Mouse (Mus musculus) retina, adult 2 months (tissue): ENCODE data around the gene Adcyap1r1.

Experiments used
- DNase-seq: peaks from one replicate; pipeline ENCODE4 v3.0.0-alpha.2; 2012; ENCODE audit warnings: low read depth, low spot score

Gene Adcyap1r1

DNA sequence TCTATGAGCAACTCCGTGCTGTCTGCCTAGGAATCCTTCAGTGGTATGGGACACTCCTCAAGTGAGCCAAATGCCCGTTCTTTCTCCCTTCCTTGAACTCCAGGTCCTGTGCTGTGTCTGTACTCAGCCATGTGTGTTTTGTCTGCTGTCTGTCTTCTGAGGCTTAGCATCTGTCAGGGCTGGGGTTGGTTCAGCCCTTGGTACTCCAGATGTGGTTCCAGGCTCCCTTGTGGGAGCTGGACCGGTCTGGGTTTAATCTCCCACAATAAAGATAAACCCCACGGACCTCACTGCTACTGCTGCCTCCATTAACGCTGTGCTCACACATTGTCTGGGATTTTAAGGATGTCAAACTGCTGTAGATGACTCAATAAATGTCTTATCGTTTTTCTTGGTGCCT lies 49.3 kb downstream of the Adcyap1r1 start:
- DNase-seq = no peak

DNA sequence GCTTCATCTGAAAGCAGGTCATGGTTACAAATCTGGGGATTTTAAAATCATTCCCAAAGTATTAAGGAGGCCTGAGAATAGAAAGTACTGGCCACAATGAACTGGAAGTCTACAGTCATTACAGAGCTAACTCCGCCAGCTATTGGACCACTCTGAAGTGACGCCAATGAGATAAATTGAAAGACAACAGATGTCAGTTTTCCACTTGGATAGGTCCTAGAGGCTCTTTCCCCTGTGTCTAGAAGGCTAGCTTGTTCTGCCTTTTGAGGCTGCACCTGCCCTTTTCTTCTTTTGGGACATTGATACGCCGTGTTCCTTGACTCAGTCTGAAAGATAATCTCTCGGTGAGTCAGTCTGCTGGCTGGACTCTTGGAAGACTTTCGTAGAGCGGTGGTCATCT lies 50.5 kb downstream of the Adcyap1r1 start:
- DNase-seq = no peak

DNA sequence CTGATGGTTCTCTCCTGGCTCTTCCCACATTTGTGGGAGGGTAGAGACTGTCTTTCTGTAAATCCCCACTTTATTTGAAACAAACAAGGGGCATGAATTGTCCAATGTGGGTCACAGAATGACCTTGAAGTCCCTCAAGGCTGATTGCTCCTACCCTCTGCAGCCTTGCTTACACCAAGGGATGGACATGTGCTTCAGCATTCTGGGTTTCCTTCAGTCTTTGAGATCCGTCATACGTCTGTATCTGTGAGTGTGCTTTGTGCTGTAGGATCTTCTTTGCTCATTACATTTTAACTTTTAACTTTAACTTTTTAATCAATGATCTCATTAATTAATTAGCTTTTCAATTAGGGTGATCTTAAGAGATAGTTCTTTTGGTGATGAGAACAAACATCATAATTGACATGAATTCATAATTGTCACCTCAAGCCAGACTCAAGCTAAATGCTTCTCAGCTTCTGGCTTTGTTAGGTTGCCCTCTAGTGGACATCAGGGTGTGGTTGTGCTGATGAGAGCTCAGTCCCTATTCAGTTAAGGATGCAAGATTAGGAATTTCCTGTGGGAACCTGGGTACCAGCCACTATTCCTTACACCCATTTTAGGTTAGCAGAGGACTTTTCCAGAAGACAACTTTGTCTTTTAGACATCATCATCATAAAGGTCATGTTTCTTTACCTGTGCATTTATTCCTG lies 53.2 kb downstream of the Adcyap1r1 start:
- peak; percentile 28 for DNase-seq

DNA sequence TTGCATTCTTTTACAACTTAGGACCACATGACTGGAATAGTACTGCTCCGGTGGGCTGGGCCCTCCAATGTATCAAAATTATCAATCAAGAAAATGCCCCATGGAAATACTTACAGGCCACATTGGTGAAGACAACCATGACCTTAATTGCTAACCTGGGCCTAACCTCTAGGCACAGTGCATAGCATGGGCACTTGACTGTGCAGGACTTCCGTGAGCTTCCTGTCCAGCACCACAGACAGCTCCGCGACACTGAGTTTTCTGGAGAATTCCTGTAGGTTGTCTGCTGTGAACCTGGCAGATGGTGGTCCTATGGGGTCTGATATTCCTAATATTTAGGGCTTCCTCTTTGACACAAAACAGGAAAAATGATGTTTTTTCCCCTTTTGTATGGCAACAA lies 54.7 kb downstream of the Adcyap1r1 start:
- DNase-seq = no peak

DNA sequence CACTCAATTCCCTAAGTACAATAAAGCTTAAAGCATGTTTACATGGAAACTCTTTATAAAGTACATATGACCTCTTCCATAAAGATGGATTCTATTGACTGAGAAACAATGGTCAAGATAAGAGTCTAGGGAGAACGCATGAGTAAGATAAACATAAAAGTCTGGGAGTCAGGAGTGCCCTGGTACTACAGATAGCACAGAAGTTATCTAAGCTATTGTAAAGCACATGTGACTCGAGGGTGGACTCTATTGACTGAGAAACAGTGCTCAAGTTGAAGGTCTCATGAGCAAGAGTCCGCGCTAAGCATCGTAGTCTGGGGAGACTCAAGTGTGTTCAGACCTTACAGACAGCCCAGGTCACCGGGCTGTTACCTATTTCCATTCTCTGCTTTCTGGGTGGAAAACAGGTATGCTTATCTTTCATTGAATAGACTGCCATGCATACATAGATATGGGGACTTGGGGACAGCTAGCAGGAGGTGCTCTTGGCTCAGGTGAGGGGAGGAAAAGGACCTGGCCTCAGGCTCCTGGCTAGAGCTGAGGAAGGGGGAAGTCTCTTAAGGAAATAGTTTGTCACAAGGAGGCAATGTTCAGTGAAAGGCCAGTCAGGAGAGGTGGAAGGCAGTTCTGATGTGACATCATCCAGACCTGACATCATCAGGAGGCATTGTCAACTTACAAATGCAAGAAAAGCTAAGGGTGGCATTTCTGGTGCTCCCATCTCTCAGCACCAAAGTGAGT lies 57.5 kb downstream of the Adcyap1r1 start:
- no peak for DNase-seq

DNA sequence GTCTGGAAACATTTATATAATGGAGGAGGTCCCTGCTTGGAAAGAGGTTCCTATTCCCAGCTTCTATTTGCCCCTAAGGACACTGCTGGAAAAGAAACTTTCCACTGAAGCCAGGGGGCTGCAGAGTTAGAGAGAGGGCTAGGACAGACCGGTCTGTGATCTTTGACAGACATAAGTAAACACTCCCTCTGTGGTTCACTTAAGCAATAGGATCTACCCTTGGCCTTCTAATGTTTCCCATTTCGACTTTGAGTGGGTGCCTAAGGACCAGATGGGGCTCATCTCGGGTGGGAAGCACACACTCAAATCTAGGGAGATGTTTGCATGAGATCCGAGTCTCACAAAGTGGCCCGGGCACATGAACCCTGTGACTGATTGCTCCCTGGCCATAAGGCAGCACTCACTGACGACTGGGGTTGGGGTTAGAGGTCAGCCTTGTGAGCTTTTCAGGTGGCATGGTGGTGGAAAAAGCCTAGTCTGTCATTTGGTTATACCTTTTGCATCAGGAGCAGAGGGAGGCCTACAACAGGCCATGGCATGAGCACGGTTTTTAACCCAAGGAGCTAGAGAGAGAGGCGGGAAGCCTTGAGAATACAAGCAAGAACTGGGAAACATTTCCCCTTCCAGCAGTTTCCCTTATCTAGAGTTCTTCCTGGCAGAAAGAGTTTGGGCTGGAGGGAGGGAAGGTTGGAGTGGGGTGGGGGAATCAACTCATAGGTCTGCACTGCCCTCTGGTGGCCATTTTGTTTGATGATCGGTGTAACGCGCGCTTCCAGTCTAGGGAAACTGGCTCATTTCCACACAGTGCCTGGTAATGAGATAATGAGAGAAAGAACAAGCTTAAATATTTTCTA lies 59.7 kb downstream of the Adcyap1r1 start:
- peak; percentile 56 for DNase-seq

DNA sequence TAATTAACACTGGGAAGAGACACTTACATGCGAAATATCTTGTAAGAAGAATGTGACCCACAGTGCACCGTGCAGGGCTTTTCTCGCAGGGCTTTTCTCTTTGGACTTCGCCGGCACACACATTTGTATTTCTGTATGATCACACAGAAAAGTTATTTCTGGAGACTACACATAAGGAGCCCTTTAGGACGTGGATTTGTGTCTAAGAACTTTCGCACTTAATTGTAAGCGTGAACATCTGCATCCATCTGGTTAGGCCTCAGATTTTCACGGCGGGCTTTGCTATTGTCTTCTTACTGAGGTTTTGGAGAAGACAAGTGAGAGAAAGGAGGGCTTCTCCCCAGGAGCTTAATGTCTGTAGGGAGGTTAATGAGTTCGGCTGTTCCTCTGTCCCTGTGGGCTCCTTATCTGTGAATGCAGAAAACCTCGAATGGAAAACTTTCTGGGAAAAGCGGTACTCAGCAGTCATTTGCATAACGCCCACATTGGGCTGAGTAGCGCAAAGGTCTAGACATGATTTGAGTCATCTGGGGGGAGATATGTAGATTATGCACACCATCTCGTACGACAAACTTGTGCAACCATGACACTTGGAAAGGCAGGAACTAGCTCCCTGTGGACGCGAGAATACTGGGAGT lies 60.4 kb downstream of the Adcyap1r1 start:
- no peak for DNase-seq

DNA sequence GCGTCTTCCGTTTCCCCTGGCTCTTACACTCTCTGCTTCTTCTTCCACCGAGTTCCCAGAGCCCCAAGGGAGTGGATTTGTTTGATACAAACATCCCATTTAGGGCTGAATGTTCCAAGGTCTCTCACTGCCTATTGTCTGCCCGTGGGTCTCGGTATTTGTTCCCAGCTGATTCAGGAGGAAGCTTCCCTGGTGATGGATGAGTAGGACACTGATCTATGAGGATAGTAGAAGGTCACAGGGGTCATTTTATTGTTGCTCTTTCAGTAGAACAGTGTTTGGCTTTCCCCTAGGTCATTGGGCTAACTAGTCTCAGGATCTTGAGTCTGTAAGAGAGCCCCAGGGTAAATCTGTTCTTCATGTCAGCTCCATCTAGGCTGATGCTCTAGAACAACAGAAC lies 61.7 kb downstream of the Adcyap1r1 start:
- DNase-seq = no peak

DNA sequence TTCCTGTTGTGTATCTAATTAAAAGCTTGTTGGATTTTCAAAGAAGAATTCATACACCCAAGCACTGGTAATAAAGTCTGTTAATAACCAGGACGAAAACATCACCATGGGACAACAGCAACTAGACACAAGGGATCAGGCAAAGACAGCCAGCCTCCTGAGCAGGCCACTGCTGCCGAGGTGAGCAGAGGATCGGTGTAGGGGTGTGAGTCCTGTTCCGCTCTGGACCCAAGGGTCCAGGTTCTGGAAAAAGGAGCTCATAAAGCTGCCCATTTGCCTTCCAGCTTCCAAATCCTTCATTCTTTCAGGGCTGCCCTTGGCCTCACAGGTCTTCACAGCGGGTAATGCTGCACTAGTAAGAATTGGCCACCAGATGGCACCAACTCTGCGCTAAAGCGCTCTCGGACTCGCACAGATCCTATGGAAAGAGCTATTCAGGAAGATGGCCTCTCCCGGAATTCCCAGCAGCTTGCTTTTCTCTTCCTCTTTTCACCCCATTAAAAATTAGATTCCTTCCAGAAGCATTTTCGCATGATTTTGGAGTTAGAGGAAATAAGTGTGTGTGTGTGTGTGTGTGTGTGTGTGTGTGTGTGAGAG lies 67.9 kb downstream of the Adcyap1r1 start:
- peak; percentile 58 for DNase-seq

DNA sequence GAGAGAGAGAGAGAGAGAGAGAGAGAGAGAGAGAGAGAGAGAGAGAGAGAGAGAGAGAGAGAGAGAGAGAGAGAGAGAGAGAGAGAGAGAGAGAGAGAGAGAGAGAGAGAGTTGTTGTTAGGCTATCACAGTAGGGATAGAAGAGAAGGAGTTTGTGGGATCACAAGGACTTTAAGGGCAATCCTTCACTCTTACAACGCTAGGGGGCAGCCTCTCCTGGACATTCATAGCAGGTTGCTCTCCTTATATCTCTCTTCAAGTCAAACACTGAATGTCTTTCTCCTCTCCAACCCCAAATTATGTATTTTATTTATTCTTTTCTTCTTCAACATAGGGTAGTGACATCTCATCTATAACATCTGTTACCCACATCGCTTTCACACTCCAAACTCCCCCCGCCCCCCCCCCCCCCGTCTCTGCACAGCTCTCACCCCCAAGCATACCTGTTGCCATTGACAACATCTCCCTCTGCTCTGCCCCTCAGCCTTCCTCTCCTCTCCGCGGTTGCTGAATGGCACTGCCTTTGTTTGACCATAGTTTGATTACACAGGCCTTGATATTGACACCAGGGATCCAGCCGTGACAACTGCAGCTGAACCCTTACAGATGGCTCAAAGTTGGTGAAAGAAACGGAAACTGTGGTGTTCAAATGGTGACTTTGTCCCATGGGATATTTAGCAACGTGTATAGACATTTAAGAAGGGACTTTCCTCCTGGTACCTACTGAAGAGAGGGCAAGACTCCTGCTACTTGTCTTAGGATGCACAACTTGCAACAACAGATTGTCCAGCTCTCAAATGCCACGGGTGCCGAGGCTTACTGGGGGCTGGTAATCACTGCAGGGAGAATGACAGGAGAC lies 68.7 kb downstream of the Adcyap1r1 start:
- peak; percentile 28 for DNase-seq

DNA sequence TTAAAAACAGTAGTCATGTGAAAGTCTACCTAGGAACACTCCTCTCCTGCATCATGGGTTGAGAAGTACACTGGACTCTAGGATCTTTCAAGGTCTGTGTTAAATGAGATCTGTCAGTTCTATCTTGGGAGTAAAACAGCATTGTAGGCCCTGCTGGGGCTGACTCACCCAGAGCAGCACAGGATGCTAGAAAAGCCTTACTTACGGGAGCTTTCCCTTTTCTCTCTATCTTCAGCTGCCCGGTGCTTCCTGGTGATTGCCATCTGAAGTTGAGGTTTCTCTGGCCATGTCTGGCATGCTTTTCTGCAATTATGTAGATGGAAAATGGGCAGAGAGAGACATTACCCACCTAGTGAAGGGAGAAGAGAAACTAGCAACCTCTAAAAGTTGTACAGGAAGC lies 84.7 kb downstream of the Adcyap1r1 start:
- no peak for DNase-seq

DNA sequence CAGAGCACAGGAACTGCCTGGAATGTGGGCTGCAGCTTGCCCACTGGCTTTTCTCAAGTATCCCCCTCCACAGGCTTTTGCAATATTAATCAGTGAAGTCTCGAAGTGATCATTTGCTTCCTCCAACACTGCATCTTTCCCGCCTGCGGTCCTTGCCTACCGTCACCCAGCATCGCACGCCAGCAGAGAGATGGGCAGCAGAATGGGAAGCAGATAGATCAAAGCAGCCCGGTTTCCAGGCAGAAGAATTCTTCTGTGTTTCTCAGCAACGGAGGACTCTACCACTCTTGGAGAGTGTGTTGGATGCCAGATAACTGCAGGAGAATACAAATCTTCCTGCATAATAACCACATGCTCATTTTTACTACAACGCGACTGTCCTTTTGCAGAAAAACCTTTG lies 87.4 kb downstream of the Adcyap1r1 start:
- no peak for DNase-seq

DNA sequence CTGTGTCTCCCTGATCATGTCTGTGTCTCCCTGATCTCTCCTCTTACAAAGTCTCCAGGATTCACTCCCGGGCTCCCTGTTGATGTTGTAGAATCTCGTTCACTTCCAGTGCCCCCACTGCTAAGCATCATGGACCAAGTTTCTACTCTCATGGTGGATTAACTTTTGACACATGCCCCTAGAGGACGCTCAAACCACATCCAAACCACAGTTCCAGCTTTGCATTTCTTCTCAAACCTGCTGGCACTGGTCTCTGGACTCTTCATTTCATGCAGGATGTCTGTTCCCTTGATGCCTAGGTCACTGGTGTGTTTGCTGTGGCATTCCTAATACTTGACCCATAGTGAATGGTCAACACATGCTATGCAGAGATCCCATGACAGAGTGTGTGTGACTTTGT lies 90.6 kb downstream of the Adcyap1r1 start:
- no peak for DNase-seq

DNA sequence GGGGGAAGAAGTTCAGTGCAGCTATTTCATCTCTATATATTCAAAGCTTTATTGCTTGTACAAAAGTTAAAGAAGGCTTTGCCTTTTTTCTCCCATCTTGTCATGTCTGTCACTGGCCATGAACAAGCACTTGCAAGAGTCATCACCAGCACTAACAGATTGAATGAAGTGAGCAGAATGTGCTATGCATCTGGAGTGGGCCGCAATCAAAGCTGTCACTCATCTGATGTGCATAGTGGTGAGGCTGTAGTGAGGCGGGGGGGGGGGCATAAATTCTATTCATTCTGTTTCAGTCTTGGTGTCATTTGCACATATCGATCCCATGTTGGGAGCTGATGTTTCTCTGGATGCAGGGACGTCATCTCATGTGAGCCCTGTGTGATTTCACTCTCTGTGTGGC lies 91.6 kb downstream of the Adcyap1r1 start:
- no peak for DNase-seq

DNA sequence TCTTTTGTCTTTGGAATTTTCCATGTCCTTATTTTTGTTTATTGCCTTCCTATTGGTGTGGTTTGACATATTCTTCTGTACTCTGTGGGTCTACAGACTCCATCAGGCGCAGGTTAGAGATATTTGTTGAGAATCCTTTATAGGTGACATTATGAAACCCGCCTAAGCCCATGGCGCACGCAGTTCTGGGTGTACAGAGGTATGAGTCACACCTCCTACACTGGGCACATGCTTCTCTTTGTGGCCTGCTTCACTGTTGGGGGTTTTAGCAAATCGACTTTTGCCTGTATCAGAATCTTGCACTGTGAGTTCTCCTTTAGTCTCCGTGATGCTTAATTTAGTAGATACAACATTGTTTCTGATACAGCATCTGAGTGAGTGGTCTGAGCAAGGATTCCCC lies 97.4 kb downstream of the Adcyap1r1 start:
- DNase-seq = no peak

DNA sequence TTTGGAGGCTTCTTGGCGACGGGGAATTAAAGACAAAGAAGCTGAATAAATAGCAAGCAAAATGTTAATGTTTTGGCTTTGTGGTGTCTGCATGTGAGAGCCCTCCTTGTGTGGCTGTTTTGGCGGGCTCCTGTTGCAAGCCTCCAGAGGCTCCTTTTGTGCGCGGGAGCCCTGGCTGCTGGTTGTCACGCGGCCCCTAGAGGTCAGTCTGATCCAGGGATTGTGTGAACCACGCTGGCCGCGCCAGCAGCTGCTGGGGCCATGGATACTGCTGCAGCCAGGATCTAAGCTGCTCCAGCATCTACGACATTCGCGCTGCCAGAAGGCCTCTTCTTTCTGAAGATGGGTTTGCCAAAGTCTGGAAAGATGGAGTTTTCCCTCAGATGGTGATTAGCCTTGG lies 99.1 kb downstream of the Adcyap1r1 start:
- DNase-seq = no peak
